8 mouse cellular contexts compared by ENCODE assay signal in genomic region chr11:59182864-59183331, GRCm38 (mm10). TPM values are rescaled to one million over a fixed set of nuclear protein-coding genes. Genes with fewer than 3 reads are reported as not detected.
A peak's percentile ranks its signal among the peaks of the same experiment; 100 is the strongest.
DNase-seq lines count a peak whose midpoint lies in the region.

TSS of gene Gjc2 (minus strand) at chr11:59183213.

- DNase-seq in adrenal gland, adult (ENCODE audit: inconsistent age in 2 of 2, low spot score in 1 of 2), result peak; percentile 75 to 79
- DNase-seq in adrenal gland, postnatal 4 days (ENCODE audit: low spot score in 2 of 2), result no peak
- DNase-seq in 3134 (ENCODE audit: extremely low read depth, insufficient read length, low spot score) (peak; percentile 65), adipocyte (ENCODE audit: low spot score) (no peak)
- peak; percentile 98 for DNase-seq in heart, adult 11 months
- peak; percentile 76 for DNase-seq in kidney, postnatal 14 days
- DNase-seq in lung, postnatal 25 days (ENCODE audit: low spot score), result peak; percentile 30
- DNase-seq in embryo, embryonic 9.5 days (ENCODE audit: extremely low spot score), result no peak

RNA-seq across cellular contexts. Expression of gene Gjc2, which starts in this region (rescaled TPM):
- under 1 TPM; 0.59 to 0.62 TPM for total RNA-seq in adrenal gland, postnatal 4 days (2021)

Comparison
In these comparisons a context has a peak if more than half of its experiments do, and no peak if none do; other contexts are left out.
1. DNase-seq: peak in adrenal gland, adult (2 of 2), 3134 (single experiment), heart, adult 11 months (single experiment), kidney, postnatal 14 days (single experiment) and lung, postnatal 25 days (single experiment); none in adrenal gland, postnatal 4 days (0 of 2), adipocyte (single experiment) and embryo, embryonic 9.5 days (single experiment).